Mouse (Mus musculus) activated CD4-positive, CD25-positive, alpha-beta regulatory T cell, adult 4 months (primary cell): Measurements from ENCODE around the gene Necab3. TPM values are rescaled to one million over a fixed set of nuclear protein-coding genes. Genes with fewer than 3 reads are reported as not detected.

Source experiments
- polyA plus RNA-seq, 2 experiments: library from polyadenylated mRNA; unstranded; fragments of 100-300 nt; shearing (Covaris generic); gene quantifications; one replicate each; pipeline ENCODE4 v1.2.1; 2017

The Necab3 gene
- polyA plus RNA-seq, 2 experiments from 2014 or later, result 0.27 to 1.4 TPM

Other genes with a start within 250 kb of the Necab3 start
- gene Cdk5rap1, start 185.9 kb downstream of the Necab3 start, polyA plus RNA-seq, result 10 to 100 TPM; 37.5 to 67.2 TPM
- gene Snta1, start 150.8 kb downstream of the Necab3 start, polyA plus RNA-seq, result not detected
- gene Cbfa2t2, start 122.4 kb downstream of the Necab3 start, polyA plus RNA-seq, result 10 to 100 TPM; 19.7 to 21.8 TPM
- gene 1700003F12Rik, start 11.8 kb downstream of the Necab3 start, polyA plus RNA-seq, result not detected
- not detected for gene Actl10, start 7.1 kb downstream of the Necab3 start, polyA plus RNA-seq
- gene E2f1, start 11.0 kb upstream of the Necab3 start, polyA plus RNA-seq, result 1 to 10 TPM in 1 of 2 experiments, under 1 TPM in 1; 0.91 to 2.3 TPM
- gene Pxmp4, start 44.8 kb upstream of the Necab3 start, polyA plus RNA-seq, result 10 to 100 TPM; 20.5 to 23.2 TPM
- gene Zfp341, start 54.4 kb upstream of the Necab3 start, polyA plus RNA-seq, result under 1 TPM; 0.37 to 0.73 TPM
- not detected for gene 4930519P11Rik, start 54.5 kb upstream of the Necab3 start, polyA plus RNA-seq
- 1 to 10 TPM; 5.9 to 6.3 TPM for gene Chmp4b, start 92.8 kb upstream of the Necab3 start, polyA plus RNA-seq
- gene Gm14214, start 211.1 kb upstream of the Necab3 start, polyA plus RNA-seq, result 1 to 10 TPM in 1 of 2 experiments, not detected in 1; 1.4 TPM
- gene Raly, start 232.2 kb upstream of the Necab3 start, polyA plus RNA-seq, result 10 to 100 TPM; 10.4 to 19.3 TPM
- gene a, start 232.5 kb upstream of the Necab3 start, polyA plus RNA-seq, result not detected